Mouse (Mus musculus): ENCODE data around the gene Tmem108.

DNA sequence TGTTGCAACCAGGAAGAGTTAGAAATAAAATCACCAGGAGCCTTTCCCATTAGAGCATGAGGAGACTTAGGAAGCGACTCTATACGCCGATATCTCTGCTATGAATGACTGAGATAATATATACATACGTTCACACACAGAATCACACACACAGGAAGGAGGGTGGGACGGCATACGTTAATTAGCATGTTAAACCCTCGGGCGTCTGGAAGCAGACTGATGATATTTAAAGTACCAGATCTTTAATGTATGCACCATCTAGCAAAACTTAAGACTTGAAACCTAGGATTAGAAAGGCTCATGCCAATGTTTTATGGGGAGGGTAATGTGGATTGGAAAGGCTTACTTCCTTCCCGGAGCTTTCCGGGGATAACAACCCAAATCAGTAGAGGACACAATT is 119.3 kb downstream of the Tmem108 start:
- TF ChIP-seq POLR2A (IDR thresholded peaks at IDR 0.05; ENCODE audit: insufficient read depth, low read depth, low read length): no peak
- no peak for TF ChIP-seq CTCF (IDR thresholded peaks at IDR 0.05)
